Mouse (Mus musculus): ENCODE results near the gene Basp1. TPM values are rescaled to one million over a fixed set of nuclear protein-coding genes. Genes with fewer than 3 reads are reported as not detected.

The Basp1 gene
- polyA plus RNA-seq, 1 experiment: 9.5 TPM

DNA sequence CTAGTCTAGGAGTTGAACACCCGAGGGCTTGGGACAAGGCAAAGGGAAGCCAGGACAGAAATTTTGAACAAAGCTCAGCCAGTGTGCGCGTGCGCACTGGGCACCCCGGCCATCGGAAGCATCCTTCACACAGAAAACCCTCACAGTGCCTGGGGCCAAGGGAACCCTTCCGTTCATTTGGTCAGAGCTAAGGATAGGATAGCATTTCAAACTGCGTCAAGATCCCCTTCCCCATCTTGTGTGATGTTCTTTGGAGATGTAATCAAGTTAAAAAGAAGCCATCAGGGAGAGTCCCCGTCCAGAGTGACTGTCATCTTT, 28.3 kb upstream of the Basp1 start:
- TF ChIP-seq POLR2A (IDR thresholded peaks at IDR 0.05; ENCODE audit: low read depth, low read length) (no peak), CTCF (IDR thresholded peaks at IDR 0.05; ENCODE audit: extremely low read depth, insufficient read depth, insufficient read length, insufficient replicate concordance) (no peak)
- 86% methylated on average over 9 of the region's 9 CpGs for WGBS
- DNase-seq (ENCODE audit: low read depth in 1 of 2, low spot score in 2 of 2): no peak

DNA sequence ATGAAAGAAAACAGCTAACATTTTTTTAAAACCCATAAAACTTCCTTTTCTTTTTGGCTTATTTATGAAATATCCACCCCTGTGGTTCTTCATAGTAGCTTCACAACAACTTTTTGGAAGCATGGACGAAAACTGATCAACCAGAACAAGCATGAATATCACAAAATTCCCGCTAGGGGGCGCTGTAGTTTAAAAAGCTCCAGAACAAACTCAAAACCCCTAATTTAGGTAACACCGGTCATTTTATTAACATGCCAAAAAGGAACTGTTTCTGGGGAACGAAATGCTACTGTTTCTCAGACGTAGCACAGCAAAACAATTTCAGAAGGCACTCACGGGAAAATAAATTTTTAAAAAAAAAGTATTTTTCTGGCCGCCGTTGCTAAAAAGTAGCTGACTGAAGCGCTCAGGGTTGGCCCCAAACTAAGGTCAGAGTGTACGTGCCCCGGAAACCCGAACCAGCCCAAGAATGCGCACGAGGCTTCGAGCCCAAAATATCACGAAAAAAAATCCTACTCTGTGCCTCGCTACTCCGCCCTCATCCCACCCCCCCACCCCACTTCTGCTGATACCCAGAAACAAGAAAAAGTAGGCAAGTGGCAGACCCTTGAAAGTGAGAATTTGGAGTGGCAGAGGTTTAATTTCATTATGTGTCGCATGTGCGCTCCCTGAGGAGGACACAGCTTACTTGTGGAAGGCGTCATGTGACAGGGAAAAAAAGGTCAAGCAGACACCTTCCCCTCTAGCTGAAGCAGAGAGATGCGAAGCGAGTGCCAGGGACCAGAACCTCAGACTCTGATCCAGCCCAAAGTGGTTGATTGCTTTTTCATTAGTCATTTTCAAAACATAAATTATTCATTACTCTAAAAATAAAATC, 27.7 kb upstream of the Basp1 start:
- no peak for TF ChIP-seq CTCF (IDR thresholded peaks at IDR 0.05; ENCODE audit: extremely low read depth, insufficient read depth, insufficient read length, insufficient replicate concordance)
- TF ChIP-seq POLR2A (IDR thresholded peaks at IDR 0.05; ENCODE audit: low read depth, low read length): no peak
- no peaks in the 10 kb centered on the region for H3K4me1 ChIP-seq (ENCODE audit: control insufficient read depth, insufficient read depth, insufficient read length)
- WGBS: 17% methylated on average over 24 of the region's 24 CpGs
- H3K27me3 ChIP-seq (ENCODE audit: control insufficient read depth, insufficient read depth, low read length): no peaks in the 10 kb centered on the region
- H3K36me3 ChIP-seq (ENCODE audit: control insufficient read depth, insufficient read depth, low read length): no peaks in the 10 kb centered on the region
- no peak overlapping the region for H3K27ac ChIP-seq (ENCODE audit: insufficient read depth, low read length)
- peak; percentile 26 to 32 for DNase-seq (ENCODE audit: low read depth in 1 of 2, low spot score in 2 of 2)
- H3K4me3 ChIP-seq (ENCODE audit: extremely low read depth, insufficient read depth, insufficient read length): no peak overlapping the region

More for the DNA sequence above, 28.3 kb upstream of the Basp1 start:
- Histone ChIP-seq H3K4me1 (ENCODE audit: control insufficient read depth, insufficient read depth, insufficient read length) (no peaks in the 10 kb centered on the region), H3K27ac (ENCODE audit: insufficient read depth, low read length) (no peak overlapping the region), H3K4me3 (ENCODE audit: extremely low read depth, insufficient read depth, insufficient read length) (no peak overlapping the region), H3K27me3 (ENCODE audit: control insufficient read depth, insufficient read depth, low read length) (no peaks in the 10 kb centered on the region), H3K36me3 (ENCODE audit: control insufficient read depth, insufficient read depth, low read length) (no peaks in the 10 kb centered on the region)

- H3K27ac ChIP-seq (ENCODE audit: insufficient read depth, low read length): no peak overlapping the region
- H3K4me3 ChIP-seq (ENCODE audit: extremely low read depth, insufficient read depth, insufficient read length): no peak overlapping the region
- TF ChIP-seq POLR2A (IDR thresholded peaks at IDR 0.05; ENCODE audit: low read depth, low read length): no peak
- no peak for TF ChIP-seq CTCF (IDR thresholded peaks at IDR 0.05; ENCODE audit: extremely low read depth, insufficient read depth, insufficient read length, insufficient replicate concordance)
- no peaks in the 10 kb centered on the region for H3K36me3 ChIP-seq (ENCODE audit: control insufficient read depth, insufficient read depth, low read length)
- DNase-seq (ENCODE audit: low read depth in 1 of 2, low spot score in 2 of 2): no peak
- H3K4me1 ChIP-seq (ENCODE audit: control insufficient read depth, insufficient read depth, insufficient read length): no peaks in the 10 kb centered on the region
- WGBS: 90% methylated on average over 8 of the region's 8 CpGs
- H3K27me3 ChIP-seq (ENCODE audit: control insufficient read depth, insufficient read depth, low read length): no peaks in the 10 kb centered on the region
Observed at GRCm38 (mm10) chr15:25440317-25440716, 26.8 kb upstream of the Basp1 start.

GRCm38 (mm10) chr15:25432341-25432740, 18.8 kb upstream of the Basp1 start:
- Histone ChIP-seq H3K4me3 (ENCODE audit: extremely low read depth, insufficient read depth, insufficient read length) (no peak overlapping the region), H3K36me3 (ENCODE audit: control insufficient read depth, insufficient read depth, low read length) (no peaks in the 10 kb centered on the region), H3K4me1 (ENCODE audit: control insufficient read depth, insufficient read depth, insufficient read length) (no peaks in the 10 kb centered on the region), H3K27ac (ENCODE audit: insufficient read depth, low read length) (no peak overlapping the region), H3K27me3 (ENCODE audit: control insufficient read depth, insufficient read depth, low read length) (no peaks in the 10 kb centered on the region)
- TF ChIP-seq CTCF (IDR thresholded peaks at IDR 0.05; ENCODE audit: extremely low read depth, insufficient read depth, insufficient read length, insufficient replicate concordance) (no peak), POLR2A (IDR thresholded peaks at IDR 0.05; ENCODE audit: low read depth, low read length) (no peak)
- no peak for DNase-seq (ENCODE audit: low read depth in 1 of 2, low spot score in 2 of 2)
- WGBS: 94% methylated on average over 1 of the region's 1 CpGs

DNA sequence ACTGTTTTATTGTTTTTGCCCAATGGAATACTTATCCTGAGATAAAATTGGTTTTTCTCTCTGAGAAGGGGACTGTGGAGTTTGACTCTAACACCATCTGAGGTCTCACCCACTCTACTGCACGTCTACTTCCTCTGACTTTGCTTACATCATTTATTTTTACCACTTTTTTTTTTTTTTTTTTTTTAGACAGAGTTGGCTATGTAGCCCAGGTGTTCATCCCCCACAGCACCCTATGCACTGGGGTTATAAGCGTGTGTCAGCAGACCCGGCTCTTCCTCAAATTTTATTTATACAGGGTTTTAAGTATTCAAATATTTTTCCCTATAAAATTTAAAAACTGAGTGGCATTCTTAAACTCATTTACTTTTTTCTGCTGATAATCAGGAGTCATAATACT, 16.6 kb upstream of the Basp1 start:
- Histone ChIP-seq H3K27ac (ENCODE audit: insufficient read depth, low read length) (no peak overlapping the region), H3K36me3 (ENCODE audit: control insufficient read depth, insufficient read depth, low read length) (no peaks in the 10 kb centered on the region), H3K4me3 (ENCODE audit: extremely low read depth, insufficient read depth, insufficient read length) (no peak overlapping the region), H3K4me1 (ENCODE audit: control insufficient read depth, insufficient read depth, insufficient read length) (no peaks in the 10 kb centered on the region), H3K27me3 (ENCODE audit: control insufficient read depth, insufficient read depth, low read length) (no peaks in the 10 kb centered on the region)
- no peak for TF ChIP-seq CTCF (IDR thresholded peaks at IDR 0.05; ENCODE audit: extremely low read depth, insufficient read depth, insufficient read length, insufficient replicate concordance)
- no peak for TF ChIP-seq POLR2A (IDR thresholded peaks at IDR 0.05; ENCODE audit: low read depth, low read length)
- DNase-seq (ENCODE audit: low read depth in 1 of 2, low spot score in 2 of 2): no peak
- 16% methylated on average over 3 of the region's 3 CpGs for WGBS

DNA sequence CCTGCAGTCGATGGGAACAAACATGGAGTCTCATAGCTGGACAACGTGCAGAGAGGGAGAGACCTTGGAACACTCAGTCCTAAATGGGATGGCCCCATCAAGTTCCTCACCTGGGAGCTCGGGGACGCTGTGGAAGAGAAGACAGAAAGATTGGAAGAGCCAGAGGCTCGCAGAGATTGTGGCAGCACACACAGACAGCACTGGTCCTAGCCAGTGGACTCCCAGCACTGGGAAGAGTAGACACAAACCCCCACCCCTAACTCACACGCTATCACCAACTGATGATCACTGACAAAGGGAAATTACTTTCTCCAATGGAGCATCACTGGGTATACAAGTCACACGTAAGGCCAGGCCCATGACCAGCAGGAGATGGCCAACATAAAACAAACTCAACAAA, 15.4 kb upstream of the Basp1 start:
- DNase-seq (ENCODE audit: low read depth in 1 of 2, low spot score in 2 of 2): no peak
- Histone ChIP-seq H3K27ac (ENCODE audit: insufficient read depth, low read length) (no peak overlapping the region), H3K36me3 (ENCODE audit: control insufficient read depth, insufficient read depth, low read length) (no peaks in the 10 kb centered on the region), H3K27me3 (ENCODE audit: control insufficient read depth, insufficient read depth, low read length) (no peaks in the 10 kb centered on the region), H3K4me3 (ENCODE audit: extremely low read depth, insufficient read depth, insufficient read length) (no peak overlapping the region), H3K4me1 (ENCODE audit: control insufficient read depth, insufficient read depth, insufficient read length) (no peaks in the 10 kb centered on the region)
- TF ChIP-seq CTCF (IDR thresholded peaks at IDR 0.05; ENCODE audit: extremely low read depth, insufficient read depth, insufficient read length, insufficient replicate concordance): no peak
- no peak for TF ChIP-seq POLR2A (IDR thresholded peaks at IDR 0.05; ENCODE audit: low read depth, low read length)
- 79% methylated on average over 7 of the region's 7 CpGs for WGBS

DNA sequence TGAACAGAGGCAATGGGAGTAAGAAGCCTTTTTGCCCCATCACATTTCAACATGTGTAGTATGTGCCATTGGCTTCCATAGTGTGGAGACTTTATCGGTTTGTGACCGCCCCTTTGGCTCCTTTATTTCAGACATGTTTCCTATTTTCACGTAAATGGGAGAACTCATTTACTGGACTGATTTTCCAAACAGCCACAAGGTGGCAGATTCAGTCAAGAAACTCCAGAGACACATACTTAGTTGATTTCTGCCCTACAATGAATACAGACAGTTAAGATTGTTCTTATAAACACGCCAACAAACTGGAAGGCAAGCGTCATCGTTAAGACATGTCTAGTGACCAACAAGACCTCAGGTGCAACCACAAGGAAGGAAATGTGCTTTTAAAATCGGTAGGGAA, 15.0 kb upstream of the Basp1 start:
- Histone ChIP-seq H3K36me3 (ENCODE audit: control insufficient read depth, insufficient read depth, low read length) (no peaks in the 10 kb centered on the region), H3K4me1 (ENCODE audit: control insufficient read depth, insufficient read depth, insufficient read length) (no peaks in the 10 kb centered on the region), H3K27me3 (ENCODE audit: control insufficient read depth, insufficient read depth, low read length) (no peaks in the 10 kb centered on the region), H3K4me3 (ENCODE audit: extremely low read depth, insufficient read depth, insufficient read length) (no peak overlapping the region), H3K27ac (ENCODE audit: insufficient read depth, low read length) (no peak overlapping the region)
- 29% methylated on average over 7 of the region's 7 CpGs for WGBS
- TF ChIP-seq CTCF (IDR thresholded peaks at IDR 0.05; ENCODE audit: extremely low read depth, insufficient read depth, insufficient read length, insufficient replicate concordance) (no peak), POLR2A (IDR thresholded peaks at IDR 0.05; ENCODE audit: low read depth, low read length) (no peak)
- no peak for DNase-seq (ENCODE audit: low read depth in 1 of 2, low spot score in 2 of 2)
